Mouse (Mus musculus): Measurements from ENCODE around the gene Kcnip2. TPM values are rescaled to one million over a fixed set of nuclear protein-coding genes. Genes with fewer than 3 reads are reported as not detected.

Kcnip2 gene
- total and polyA plus RNA-seq, 3 experiments = not detected

- no peaks in the 10 kb centered on the region for H3K9me3 ChIP-seq (replicated peaks; ENCODE audit: low read length)
- H3K27me3 ChIP-seq (replicated peaks) = no peaks in the 10 kb centered on the region
- H3K4me1 ChIP-seq (ENCODE audit: control insufficient read depth in 1 of 2, insufficient read depth in 2 of 2) = peaks cover 5 to 36% of the 10 kb centered on the region in 2 experiments
- H3K4me3 ChIP-seq (replicated peaks in 1 of 3; ENCODE audit: low read depth in 2 of 3, low read length in 2 of 3, poor library complexity in 1 of 3) = no peak overlapping the region
- H3K27ac ChIP-seq (ENCODE audit: insufficient read depth, low read depth) = no peak overlapping the region
- H3K79me2 ChIP-seq (replicated peaks; ENCODE audit: control insufficient read depth, extremely low read depth, insufficient read depth, poor library complexity, severe bottlenecking) = peaks cover 3% of the 10 kb centered on the region; the same call in 1 of the 2 replicates
- H3K36me3 ChIP-seq (replicated peaks in 1 of 2; ENCODE audit: control insufficient read depth in 1 of 2, insufficient read depth in 1 of 2, low read length in 1 of 2) = peaks cover 40 to 65% of the 10 kb centered on the region in 2 experiments
- TF ChIP-seq E2F4 (IDR thresholded peaks at IDR 0.05; ENCODE audit: insufficient replicate concordance, low read depth, low read length) (no peak), MAFK (IDR thresholded peaks at IDR 0.05; ENCODE audit: insufficient replicate concordance, low read length) (no peak), POLR2AphosphoS2 (IDR thresholded peaks at IDR 0.05; ENCODE audit: low read depth, low read length) (no peak), EP300 (IDR thresholded peaks at IDR 0.05; ENCODE audit: low read length) (no peak), UBTF (IDR thresholded peaks at IDR 0.05; ENCODE audit: low read depth, low read length) (no peak), HCFC1 (IDR thresholded peaks at IDR 0.05; ENCODE audit: low read depth, low read length) (no peak), ZKSCAN1 (IDR thresholded peaks at IDR 0.05; ENCODE audit: borderline replicate concordance, low read depth, low read length) (no peak), RCOR1 (conservative IDR thresholded peaks at IDR 0.05; ENCODE audit: low read depth, low read length) (no peak), SIN3A (IDR thresholded peaks at IDR 0.05; ENCODE audit: low read length) (no peak), MAX (IDR thresholded peaks at IDR 0.05; ENCODE audit: low read length) (no peak), USF2 (conservative IDR thresholded peaks at IDR 0.05; ENCODE audit: low read depth, low read length) (no peak), IRF4 (IDR thresholded peaks at IDR 0.05; ENCODE audit: low read depth, low read length) (no peak)
- in situ Hi-C loops (cut with MboI; ENCODE audit: low pct_ligation_motif_present, low pct_unique_long_range_greater_than_20kb, low sequenced_read_pairs) = no loop called here
- no peak overlapping the region for H3K4me2 ChIP-seq (ENCODE audit: insufficient read depth, low read depth, poor library complexity, severe bottlenecking)
- peak; percentile 68 for DNase-seq (ENCODE audit: extremely low read depth)
- H3K9ac ChIP-seq (ENCODE audit: insufficient read depth, low read depth) = no peak overlapping the region
- dilution Hi-C loops (cut with MboI; ENCODE audit: extremely low pct_ligation_motif_present, extremely low pct_unique_long_range_greater_than_20kb, low sequenced_read_pairs) = no loop called here
Measured at GRCm38 (mm10) chr19:45751881-45752280, 64.0 kb downstream of the Kcnip2 start.

GRCm38 (mm10) chr19:45749243-45750043 is 66.4 kb downstream of the Kcnip2 start, which contains the start of gene Npm3:
Gene Npm3, minus strand, starts transcription at chr19:45749591.
- DNase-seq (ENCODE audit: extremely low read depth) = peak; percentile 86
- Histone ChIP-seq H3K9me3 (replicated peaks; ENCODE audit: low read length) (no peaks in the 10 kb centered on the region), H3K27ac (ENCODE audit: insufficient read depth, low read depth) (0 out of 2 replicates have a peak within 1 kb of the TSS, but pooled peaks have one; percentile 22), H3K4me2 (ENCODE audit: insufficient read depth, low read depth, poor library complexity, severe bottlenecking) (peak within 1 kb of the TSS; percentile 79), H3K79me2 (replicated peaks; ENCODE audit: control insufficient read depth, extremely low read depth, insufficient read depth, poor library complexity, severe bottlenecking) (0 out of 2 replicates have a peak, but pooled peaks cover 3% of the 10 kb centered on the region), H3K9ac (ENCODE audit: insufficient read depth, low read depth) (peak within 1 kb of the TSS; percentile 91), H3K4me3 (replicated peaks in 1 of 3; ENCODE audit: low read depth in 2 of 3, low read length in 2 of 3, poor library complexity in 1 of 3) (peak within 1 kb of the TSS; percentile 59 to 100 (median 99)), H3K4me1 (ENCODE audit: control insufficient read depth in 1 of 2, insufficient read depth in 2 of 2) (peaks cover 5 to 45% of the 10 kb centered on the region in 2 experiments), H3K27me3 (replicated peaks) (no peaks in the 10 kb centered on the region), H3K36me3 (replicated peaks in 1 of 2; ENCODE audit: control insufficient read depth in 1 of 2, insufficient read depth in 1 of 2, low read length in 1 of 2) (peaks cover 20 to 49% of the 10 kb centered on the region in 2 experiments)
- in situ Hi-C loops (cut with MboI; ENCODE audit: low pct_ligation_motif_present, low pct_unique_long_range_greater_than_20kb, low sequenced_read_pairs) (loop anchor here (5.0 to 10.0 kb wide), 2 partner anchors 177 to 535 kb away; no protein-coding TSS in a partner anchor), dilution Hi-C loops (cut with MboI; ENCODE audit: extremely low pct_ligation_motif_present, extremely low pct_unique_long_range_greater_than_20kb, low sequenced_read_pairs) (no loop called here)
- TF ChIP-seq UBTF (IDR thresholded peaks at IDR 0.05; ENCODE audit: low read depth, low read length) (no peak), PAX5 (IDR thresholded peaks at IDR 0.05; ENCODE audit: low read length) (no peak), MXI1 (IDR thresholded peaks at IDR 0.05; ENCODE audit: low read depth, low read length) (peak; percentile 87), ZMIZ1 (IDR thresholded peaks at IDR 0.05; ENCODE audit: low read depth, low read length) (peak; percentile 85), TBP (conservative IDR thresholded peaks at IDR 0.05; ENCODE audit: low read depth, low read length) (0 out of 2 replicates have a peak, but pooled peaks have one; percentile 25), BHLHE40 (IDR thresholded peaks at IDR 0.05; ENCODE audit: low read depth, low read length) (no peak), ELF1 (IDR thresholded peaks at IDR 0.05; ENCODE audit: low read depth, low read length) (peak; percentile 69), MYC (IDR thresholded peaks at IDR 0.05; ENCODE audit: low read depth, low read length) (peak; percentile 93), IRF4 (IDR thresholded peaks at IDR 0.05; ENCODE audit: low read depth, low read length) (peak; percentile 29; the same call in 1 of the 2 replicates), JUN (IDR thresholded peaks at IDR 0.05; ENCODE audit: insufficient read depth, low read depth, low read length) (no peak), CHD2 (IDR thresholded peaks at IDR 0.05; ENCODE audit: low read length) (peak; percentile 73), GABPA (IDR thresholded peaks at IDR 0.05; ENCODE audit: insufficient replicate concordance, low read depth, low read length) (no peak), EP300 (IDR thresholded peaks at IDR 0.05; ENCODE audit: low read length) (no peak), NELFE (IDR thresholded peaks at IDR 0.05; ENCODE audit: low read depth, low read length) (peak; percentile 89), ZNF384 (IDR thresholded peaks at IDR 0.05; ENCODE audit: low read depth, low read length) (no peak), KAT2A (IDR thresholded peaks at IDR 0.05; ENCODE audit: insufficient replicate concordance, low read length) (0 out of 2 replicates have a peak, but pooled peaks have one; percentile 49), E2F4 (IDR thresholded peaks at IDR 0.05; ENCODE audit: insufficient replicate concordance, low read depth, low read length) (no peak), NRF1 (IDR thresholded peaks at IDR 0.05; ENCODE audit: low read depth, low read length) (peak; percentile 45; the same call in 1 of the 2 replicates), TCF12 (IDR thresholded peaks at IDR 0.05; ENCODE audit: low read depth, low read length) (peak; percentile 81), MEF2A (IDR thresholded peaks at IDR 0.05; ENCODE audit: borderline replicate concordance, low read depth, low read length) (no peak), JUND (conservative IDR thresholded peaks at IDR 0.05; ENCODE audit: low read depth, low read length) (no peak), CHD1 (IDR thresholded peaks at IDR 0.05; ENCODE audit: low read depth, low read length) (no peak)
